Mouse (Mus musculus) splenic B cell, adult 2 months (primary cell): ENCODE results near the gene Mettl14.
"Not testable (repeated sequence)": the region's sequence is repeated elsewhere in the genome, so short reads cannot be mapped to it uniquely, and the experiment has no call there.

Experiments used
- DNase-seq: peaks from one replicate; pipeline ENCODE4 v3.0.0-alpha.2; 2011; ENCODE audit warnings: low read depth, low spot score
- H3K27me3 ChIP-seq: 2 replicates; pipeline ENCODE4 v1.6.1; 2012; ENCODE audit warnings: mild to moderate bottlenecking, low read length, moderate library complexity, mixed read lengths; ENCODE audit not compliant: control insufficient read depth, poor library complexity, insufficient read depth, severe bottlenecking
- H3K36me3 ChIP-seq: 2 replicates; pipeline ENCODE4 v1.6.1; 2012; ENCODE audit warnings: mild to moderate bottlenecking, low read length, moderate library complexity, mixed read lengths; ENCODE audit not compliant: control insufficient read depth, poor library complexity, insufficient read depth, severe bottlenecking

Mettl14 gene

GRCm38 (mm10) chr3:123385486-123386156 is at the start of gene Mettl14:
Gene Mettl14, minus strand, starts transcription at chr3:123386108.
- DNase-seq = peak; percentile 98
- Histone ChIP-seq H3K36me3 (no peaks in the 10 kb centered on the region), H3K27me3 (no peaks in the 10 kb centered on the region)

- DNase-seq = no peak
- Histone ChIP-seq H3K36me3 (no peaks in the 10 kb centered on the region), H3K27me3 (no peaks in the 10 kb centered on the region)
These were observed 47.5 kb upstream of the Mettl14 start for GRCm38 (mm10) chr3:123433362-123433761.

- no peaks in the 10 kb centered on the region for H3K27me3 ChIP-seq
- DNase-seq = no peak
- H3K36me3 ChIP-seq = no peaks in the 10 kb centered on the region
These were observed 46.2 kb upstream of the Mettl14 start for GRCm38 (mm10) chr3:123431951-123432674.

- no peaks in the 10 kb centered on the region for H3K27me3 ChIP-seq
- H3K36me3 ChIP-seq = no peaks in the 10 kb centered on the region
- DNase-seq = no peak
These were observed 43.9 kb upstream of the Mettl14 start for GRCm38 (mm10) chr3:123429597-123430458.

- no peak for DNase-seq
- Histone ChIP-seq H3K36me3 (no peaks in the 10 kb centered on the region), H3K27me3 (no peaks in the 10 kb centered on the region)
These were observed 42.1 kb upstream of the Mettl14 start for GRCm38 (mm10) chr3:123428005-123428404.

GRCm38 (mm10) chr3:123425647-123426046 is 39.7 kb upstream of the Mettl14 start:
- H3K36me3 ChIP-seq = no peaks in the 10 kb centered on the region
- H3K27me3 ChIP-seq = no peaks in the 10 kb centered on the region
- DNase-seq = no peak

GRCm38 (mm10) chr3:123413173-123413572 is 27.3 kb upstream of the Mettl14 start:
- no peaks in the 10 kb centered on the region for H3K27me3 ChIP-seq
- H3K36me3 ChIP-seq = no peaks in the 10 kb centered on the region
- DNase-seq = no peak

- no peak for DNase-seq
- H3K36me3 ChIP-seq = no peaks in the 10 kb centered on the region
- H3K27me3 ChIP-seq = no peaks in the 10 kb centered on the region
These were observed 26.1 kb upstream of the Mettl14 start for GRCm38 (mm10) chr3:123411821-123412578.

GRCm38 (mm10) chr3:123404945-123405344 is 19.0 kb upstream of the Mettl14 start:
- no peak for DNase-seq
- no peaks in the 10 kb centered on the region for H3K36me3 ChIP-seq

GRCm38 (mm10) chr3:123397562-123398481 is 11.9 kb upstream of the Mettl14 start:
- no peak for DNase-seq
- no peaks in the 10 kb centered on the region for H3K36me3 ChIP-seq
- no peaks in the 10 kb centered on the region for H3K27me3 ChIP-seq

More at GRCm38 (mm10) chr3:123404945-123405344, 19.0 kb upstream of the Mettl14 start:
- no peaks in the 10 kb centered on the region for H3K27me3 ChIP-seq

GRCm38 (mm10) chr3:123395611-123396010 is 9.7 kb upstream of the Mettl14 start:
- no peak for DNase-seq
- Histone ChIP-seq H3K27me3 (no peaks in the 10 kb centered on the region), H3K36me3 (no peaks in the 10 kb centered on the region)

GRCm38 (mm10) chr3:123391180-123391579 is 5.3 kb upstream of the Mettl14 start:
- Histone ChIP-seq H3K27me3 (no peaks in the 10 kb centered on the region), H3K36me3 (no peaks in the 10 kb centered on the region)
- DNase-seq = no peak

GRCm38 (mm10) chr3:123386157-123386780 is 361 bp upstream of the Mettl14 start:
- not testable (repeated sequence) for DNase-seq, H3K27me3 ChIP-seq, H3K36me3 ChIP-seq
